Mouse (Mus musculus) brain, embryonic 14.5 days (tissue): ENCODE measurements at regions not wholly inside any gene's neighbourhood (a gene's known extent, or its start where the extent isn't known, plus 50 kb on each side); places are given as distances from the start of the nearest gene placed in this dataset.

Source experiments
- CTCF ChIP-seq: fragments of 200-500 bp; IDR thresholded peaks from 2 replicates; pipeline ENCODE4 v1.5.1; 2012; ENCODE audit warnings: inconsistent platforms, mild to moderate bottlenecking, moderate library complexity, borderline replicate concordance; ENCODE audit not compliant: insufficient read depth, insufficient read length; ENCODE audit errors: extremely low read depth
- POLR2A ChIP-seq: fragments of 200-500 bp; IDR thresholded peaks from 2 replicates; pipeline ENCODE4 v1.6.1; 2012; ENCODE audit warnings: mild to moderate bottlenecking, inconsistent platforms, borderline replicate concordance; ENCODE audit not compliant: poor library complexity, insufficient read depth, insufficient read length, severe bottlenecking; ENCODE audit errors: extremely low read depth

- TF ChIP-seq POLR2A = no peak
- no peak for TF ChIP-seq CTCF
Observed at GRCm38 (mm10) chr9:23101990-23102796, 120.7 kb upstream of the Bmper start.
